Comparison of ENCODE assay signal across 11 mouse cellular contexts in genomic region chr9:32503995-32504451, GRCm38 (mm10). TPM values are rescaled to one million over a fixed set of nuclear protein-coding genes. Genes with fewer than 3 reads are reported as not detected.
DNase-seq lines count a peak whose midpoint lies in the region; ATAC-seq and TF ChIP-seq lines count a peak whose summit lies in the region.
"Had no signal": no experiment of that assay in that cellular context is flagged by ENCODE, and none has a peak within 500 bp of the region (broad histone marks: within the 10 kb centered on the region; RNA-seq: fewer than 3 reads in every experiment).

No protein-coding gene starts in this region.

- intact Hi-C loops in left cerebral cortex, adult 2 months (cut with DNase I), result no loop called here

- no peaks in the 10 kb centered on the region for H3K9me3 ChIP-seq in kidney, embryonic 14.5 days (ENCODE audit: control insufficient read depth, low read length)
- H3K9me3 ChIP-seq in stomach, embryonic 16.5 days (replicated peaks; ENCODE audit: control insufficient read depth, low read length), result no peaks in the 10 kb centered on the region
- H3K9me3 ChIP-seq: hindbrain, embryonic 12.5 days; limb, embryonic 15.5 days had no signal

- peaks cover 40% of the 10 kb centered on the region for H3K4me1 ChIP-seq in kidney, embryonic 14.5 days (ENCODE audit: control insufficient read depth, insufficient read depth, low read length)
- H3K4me1 ChIP-seq in stomach, embryonic 16.5 days (ENCODE audit: control insufficient read depth, insufficient read depth, low read length), result peaks cover 2% of the 10 kb centered on the region; the same call in 1 of the 2 replicates

- H3K4me3 ChIP-seq in kidney, embryonic 14.5 days (ENCODE audit: low read length), result no peak overlapping the region
- H3K4me3 ChIP-seq in stomach, embryonic 16.5 days (replicated peaks; ENCODE audit: low read length), result no peak overlapping the region
- no peak overlapping the region for H3K4me3 ChIP-seq in left cerebral cortex, adult 2 months
- H3K4me3 ChIP-seq: erythroblast, embryonic 14.5 days; hindbrain, embryonic 12.5 days; limb, embryonic 15.5 days had no signal

- H3K4me2 ChIP-seq in kidney, embryonic 14.5 days (replicated peaks; ENCODE audit: low read depth, low read length), result no peak overlapping the region
- H3K4me2 ChIP-seq in stomach, embryonic 16.5 days (ENCODE audit: low read depth, low read length), result no peak overlapping the region
- H3K4me2 ChIP-seq: hindbrain, embryonic 12.5 days; limb, embryonic 15.5 days had no signal

- no peaks in the 10 kb centered on the region for H3K27me3 ChIP-seq in kidney, embryonic 14.5 days (ENCODE audit: control insufficient read depth, insufficient read depth, low read length)
- no peaks in the 10 kb centered on the region; the same call in 1 of the 2 replicates for H3K27me3 ChIP-seq in stomach, embryonic 16.5 days (ENCODE audit: control insufficient read depth, insufficient read depth, low read length)
- H3K27me3 ChIP-seq: hindbrain, embryonic 12.5 days; limb, embryonic 15.5 days had no signal

- ATAC-seq in kidney, embryonic 14.5 days (ENCODE audit: low FRiP score, low TSS enrichment), result no peak
- no peak for ATAC-seq in stomach, embryonic 16.5 days (ENCODE audit: insufficient read depth, low FRiP score)

- H3K36me3 ChIP-seq in kidney, embryonic 14.5 days (ENCODE audit: control insufficient read depth, insufficient read depth, low read length), result no peaks in the 10 kb centered on the region
- H3K36me3 ChIP-seq in stomach, embryonic 16.5 days (ENCODE audit: control insufficient read depth, insufficient read depth, low read length), result no peaks in the 10 kb centered on the region
- H3K36me3 ChIP-seq: hindbrain, embryonic 12.5 days; limb, embryonic 15.5 days had no signal

- peak overlapping the region; percentile 30; the same call in 1 of the 2 replicates for H3K27ac ChIP-seq in kidney, embryonic 14.5 days (ENCODE audit: low read depth, low read length)
- peak overlapping the region; percentile 26; the same call in 1 of the 2 replicates for H3K27ac ChIP-seq in stomach, embryonic 16.5 days (ENCODE audit: low read length)
- no peak overlapping the region for H3K27ac ChIP-seq in left cerebral cortex, adult 2 months
- H3K27ac ChIP-seq: hindbrain, embryonic 12.5 days; limb, embryonic 15.5 days had no signal

- 26% methylated on average over 11 of the region's 11 CpGs for WGBS in kidney, embryonic 14.5 days
- WGBS in stomach, embryonic 16.5 days, result 52% methylated on average over 11 of the region's 11 CpGs

- H3K9ac ChIP-seq in kidney, embryonic 14.5 days (ENCODE audit: low read depth, low read length), result 0 out of 2 replicates have a peak overlapping the region, but pooled peaks have one; percentile 12
- H3K9ac ChIP-seq in stomach, embryonic 16.5 days (ENCODE audit: low read length), result no peak overlapping the region
- H3K9ac ChIP-seq: hindbrain, embryonic 12.5 days; limb, embryonic 15.5 days had no signal

- TF ChIP-seq CTCF in left cerebral cortex, adult 2 months (IDR thresholded peaks at IDR 0.05), result no peak

- peak; percentile 48 to 64 for DNase-seq in adrenal gland, adult (ENCODE audit: inconsistent age in 2 of 2, low spot score in 1 of 2)
- no peak for DNase-seq in adrenal gland, adult 18-20 months (ENCODE audit: low spot score in 2 of 2)
- peak; percentile 44 to 47 for DNase-seq in spleen, adult 18-20 months
- DNase-seq in spleen, postnatal 10 days (ENCODE audit: low spot score in 2 of 2), result no peak
- DNase-seq in left cerebral cortex, adult 2 months (ENCODE audit: extremely low spot score in 1 of 2, low spot score in 2 of 2), result no peak
- no peak for DNase-seq in layer of hippocampus, adult 11-12 months (ENCODE audit: low spot score)

RNA-seq across cellular contexts. Expression of gene Fli1, which starts 38.6 kb away (rescaled TPM):
- 10 to 100 TPM; 11.0 to 14.6 TPM for total RNA-seq in adrenal gland, adult 18-20 months (2021)
- polyA plus RNA-seq in kidney, embryonic 14.5 days (2014; fragmentation: Nextera tagmentation; extraction: Ambion mirVana), result 24.0 and 27.3 TPM in 2 replicates
- polyA plus RNA-seq in stomach, embryonic 16.5 days (2015; fragmentation: Nextera tagmentation; extraction: Ambion mirVana), result 9.9 and 12.8 TPM in 2 replicates
- 1 to 10 TPM; 3.5 to 5.9 TPM for total RNA-seq in left cerebral cortex, adult 2 months (2021)

Comparison
In these comparisons a context has a peak if more than half of its experiments do, and no peak if none do; other contexts are left out.
1. DNase-seq: peak in adrenal gland, adult (2 of 2) and spleen, adult 18-20 months (2 of 2); none in adrenal gland, adult 18-20 months (0 of 2), spleen, postnatal 10 days (0 of 2), left cerebral cortex, adult 2 months (0 of 2) and layer of hippocampus, adult 11-12 months (single experiment).